Mouse (Mus musculus) kidney, embryonic 14.5 days (tissue): ENCODE measurements around the gene Ksr2. TPM values are rescaled to one million over a fixed set of nuclear protein-coding genes. Genes with fewer than 3 reads are reported as not detected.

Source experiments
- ATAC-seq: fragments of 200-750 bp; cut with Nextera tagmentation; 2 replicates; pipeline ENCODE4 v1.8.0; 2017; ENCODE audit warnings: moderate number of reproducible peaks, mild to moderate bottlenecking, moderate TSS enrichment, moderate library complexity; ENCODE audit not compliant: low FRiP score, low TSS enrichment
- H3K27ac ChIP-seq: fragments of 300-500 bp; sonication (generic); 2 replicates; pipeline ENCODE4 v1.5.1; 2014; ENCODE audit warnings: low read depth, mild to moderate bottlenecking, low read length, moderate library complexity, mixed read lengths
- H3K27me3 ChIP-seq: fragments of 300-500 bp; sonication (generic); 2 replicates; pipeline ENCODE4 v1.6.1; 2014; ENCODE audit warnings: mild to moderate bottlenecking, low read length; ENCODE audit not compliant: control insufficient read depth, insufficient read depth
- H3K36me3 ChIP-seq: fragments of 300-500 bp; sonication (generic); 2 replicates; pipeline ENCODE4 v1.6.1; 2014; ENCODE audit warnings: low read length, mixed read lengths; ENCODE audit not compliant: control insufficient read depth, insufficient read depth
- H3K4me1 ChIP-seq: fragments of 300-500 bp; sonication (generic); 2 replicates; pipeline ENCODE4 v1.6.1; 2014; ENCODE audit warnings: low read length, mixed read lengths; ENCODE audit not compliant: control insufficient read depth, insufficient read depth
- H3K4me2 ChIP-seq: fragments of 300-500 bp; sonication (generic); replicated peaks from 2 replicates; pipeline ENCODE4 v1.6.1; 2014; ENCODE audit warnings: low read depth, mild to moderate bottlenecking, low read length
- H3K4me3 ChIP-seq: fragments of 300-500 bp; sonication (generic); 2 replicates; pipeline ENCODE4 v1.5.1; 2014; ENCODE audit warnings: mild to moderate bottlenecking, low read length
- H3K9ac ChIP-seq: fragments of 300-500 bp; sonication (generic); 2 replicates; pipeline ENCODE4 v1.6.1; 2014; ENCODE audit warnings: low read depth, mild to moderate bottlenecking, low read length, moderate library complexity
- H3K9me3 ChIP-seq: fragments of 300-500 bp; sonication (generic); 2 replicates; pipeline ENCODE4 v1.6.1; 2016; ENCODE audit warnings: low read length; ENCODE audit not compliant: control insufficient read depth
- WGBS: fragments of 180-500 bp; shearing (Covaris S2); extraction: QIAGEN DNeasy Blood & Tissue Kit; methylation state at CpG from one replicate; pipeline ENCODE4 v1.1.7; 2014; 5-methylcytosine and 5-hydroxymethylcytosine counted together
- polyA plus RNA-seq: library from polyadenylated mRNA; unstranded; fragments of >200 nt; fragmentation: Nextera tagmentation; extraction: Ambion mirVana; gene quantifications from 2 replicates; pipeline ENCODE4 v1.2.1, GENCODE M21; 2014

Ksr2 gene
- polyA plus RNA-seq: 0.58 and 0.79 TPM in 2 replicates

DNA sequence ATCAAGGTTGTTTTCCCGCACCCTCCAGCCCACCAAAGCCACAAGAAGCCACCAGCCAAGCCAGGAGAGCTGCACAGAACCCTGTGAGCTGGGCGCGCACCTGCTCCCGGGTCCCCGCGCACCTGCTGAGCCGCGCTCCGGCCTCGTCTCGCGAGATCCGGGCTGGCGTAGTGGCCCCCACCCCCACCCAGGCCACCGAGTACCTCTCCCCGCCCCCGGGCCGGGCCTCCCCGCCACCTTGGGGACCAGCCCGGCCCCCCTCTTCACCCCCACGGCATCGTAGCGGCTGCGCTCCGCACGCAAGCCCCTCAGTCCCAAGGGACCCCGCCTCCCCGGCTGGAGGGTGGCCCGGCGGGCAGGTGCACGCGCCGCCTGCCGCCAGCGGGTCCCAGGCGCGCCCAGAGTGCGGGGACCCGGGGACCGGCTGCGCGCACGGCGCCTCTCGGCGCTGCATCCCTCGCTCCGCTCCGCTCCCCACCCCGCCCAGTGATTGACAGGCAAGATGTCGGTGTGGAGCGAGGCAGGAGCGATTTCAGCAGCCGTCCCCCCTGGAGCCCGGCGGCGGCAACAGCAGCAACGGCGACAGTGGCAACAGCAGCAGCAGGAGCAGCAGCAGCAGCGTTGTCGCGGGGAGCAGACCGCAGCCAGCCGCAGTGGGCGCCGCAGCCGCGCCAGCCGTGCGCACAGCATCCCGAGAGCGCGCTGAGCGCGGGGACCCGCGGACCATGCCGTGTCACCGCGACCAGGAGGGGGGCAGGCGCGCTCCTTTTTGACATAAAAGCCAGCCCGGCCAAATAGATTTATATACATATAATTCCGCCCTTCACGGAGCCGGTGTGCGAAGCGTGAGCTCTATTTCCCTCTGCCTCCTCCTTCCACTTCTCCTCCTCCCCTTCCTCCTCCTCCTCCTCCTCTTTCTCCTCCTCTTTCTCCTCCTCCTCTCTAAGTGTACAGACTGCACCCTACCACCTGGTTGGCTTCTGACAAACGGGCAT lies at the start of gene Ksr2:
TSS of gene Ksr2 (plus strand) at position 494 of the 995 bp plus-strand sequence.
- peaks cover 4% of the 10 kb centered on the region; the same call in 1 of the 2 replicates for H3K4me1 ChIP-seq
- peak; percentile 76 for ATAC-seq
- H3K9me3 ChIP-seq: no peaks in the 10 kb centered on the region
- H3K9ac ChIP-seq: peak within 1 kb of the TSS; percentile 63
- WGBS: 1% methylated on average over 69 of the region's 89 CpGs
- H3K36me3 ChIP-seq: no peaks in the 10 kb centered on the region
- H3K27ac ChIP-seq: peak within 1 kb of the TSS; percentile 51; the same call in 1 of the 2 replicates
- H3K4me3 ChIP-seq: peak within 1 kb of the TSS; percentile 67
- H3K4me2 ChIP-seq: peak within 1 kb of the TSS; percentile 96
- peaks cover 34% of the 10 kb centered on the region for H3K27me3 ChIP-seq

- Histone ChIP-seq H3K9me3 (no peaks in the 10 kb centered on the region), H3K27ac (no peak overlapping the region), H3K4me3 (no peak overlapping the region), H3K4me1 (peaks cover 36% of the 10 kb centered on the region), H3K4me2 (no peak overlapping the region), H3K27me3 (no peaks in the 10 kb centered on the region), H3K36me3 (peaks cover 57% of the 10 kb centered on the region), H3K9ac (no peak overlapping the region)
- WGBS: 84% methylated on average over 3 of the region's 3 CpGs
- ATAC-seq: no peak
These were observed 49.0 kb upstream of the Ksr2 start for GRCm38 (mm10) chr5:117364821-117365220.

DNA sequence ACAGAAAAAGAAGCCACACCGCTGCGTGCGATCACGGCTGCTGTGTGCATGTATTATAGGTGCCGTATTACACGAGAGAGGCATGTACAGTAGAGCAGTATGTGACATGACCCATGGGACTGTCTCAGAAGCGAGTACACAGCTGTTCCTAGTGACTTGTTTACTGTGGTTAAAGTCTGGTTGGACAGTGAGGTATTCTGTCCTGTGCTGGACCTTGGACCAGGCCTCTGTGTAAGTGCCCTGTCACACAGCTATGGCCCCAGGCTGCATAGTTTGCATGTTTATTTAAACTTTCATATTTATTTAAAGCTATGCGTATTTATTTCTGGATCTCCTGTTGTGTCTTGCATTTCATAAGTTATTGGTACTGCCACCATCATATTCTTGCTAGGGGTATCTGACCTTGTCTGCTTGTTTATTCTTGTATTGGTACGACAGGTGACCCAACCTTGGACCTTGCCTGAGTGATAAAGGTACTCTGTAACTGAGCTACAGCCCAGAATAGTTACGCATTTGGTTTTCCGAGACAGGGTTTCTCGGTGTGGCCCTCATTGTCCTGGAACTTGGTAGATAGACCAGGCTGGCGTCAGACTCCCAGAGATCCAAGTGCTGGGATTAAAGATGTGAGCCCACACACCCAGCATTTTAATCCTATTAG lies 47.8 kb upstream of the Ksr2 start:
- H3K27ac ChIP-seq: no peak overlapping the region
- peaks cover 67% of the 10 kb centered on the region for H3K36me3 ChIP-seq
- 92% methylated on average over 13 of the region's 13 CpGs for WGBS

GRCm38 (mm10) chr5:117367206-117367605 lies 46.6 kb upstream of the Ksr2 start:
- WGBS: 23% methylated on average over 8 of the region's 8 CpGs
- H3K4me3 ChIP-seq: no peak overlapping the region

More for the DNA sequence above, 47.8 kb upstream of the Ksr2 start:
- ATAC-seq: no peak
- Histone ChIP-seq H3K27me3 (no peaks in the 10 kb centered on the region), H3K4me2 (no peak overlapping the region), H3K4me1 (peaks cover 24% of the 10 kb centered on the region), H3K9me3 (no peaks in the 10 kb centered on the region), H3K9ac (no peak overlapping the region), H3K4me3 (no peak overlapping the region)

DNA sequence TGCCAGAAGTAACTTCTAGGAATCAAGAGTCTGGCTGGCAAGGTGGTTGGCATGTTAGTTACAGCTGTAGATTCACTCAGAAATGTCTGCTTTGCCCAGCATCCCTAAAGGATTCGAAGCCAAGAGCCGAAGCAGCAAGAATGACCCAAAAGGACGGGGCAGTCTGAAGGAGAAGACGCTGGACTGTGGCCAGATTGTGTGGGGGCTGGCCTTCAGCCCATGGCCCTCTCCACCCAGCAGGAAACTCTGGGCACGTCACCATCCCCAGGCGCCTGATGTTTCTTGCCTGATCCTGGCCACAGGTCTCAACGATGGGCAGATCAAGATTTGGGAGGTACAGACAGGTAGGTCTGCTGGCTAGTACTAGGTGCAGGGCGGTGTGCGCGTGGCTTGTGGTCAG lies 43.2 kb upstream of the Ksr2 start:
- no peak overlapping the region for H3K9ac ChIP-seq
- ATAC-seq: no peak
- no peak overlapping the region for H3K4me3 ChIP-seq
- no peaks in the 10 kb centered on the region for H3K4me1 ChIP-seq
- H3K27me3 ChIP-seq: no peaks in the 10 kb centered on the region
- WGBS: 90% methylated on average over 10 of the region's 10 CpGs
- no peaks in the 10 kb centered on the region for H3K9me3 ChIP-seq
- H3K36me3 ChIP-seq: peaks cover 81% of the 10 kb centered on the region
- H3K27ac ChIP-seq: no peak overlapping the region
- H3K4me2 ChIP-seq: no peak overlapping the region

More at GRCm38 (mm10) chr5:117367206-117367605, 46.6 kb upstream of the Ksr2 start:
- peaks cover 12% of the 10 kb centered on the region; the same call in 1 of the 2 replicates for H3K4me1 ChIP-seq
- H3K27me3 ChIP-seq: no peaks in the 10 kb centered on the region
- no peak overlapping the region for H3K4me2 ChIP-seq
- H3K9ac ChIP-seq: no peak overlapping the region
- peaks cover 78% of the 10 kb centered on the region for H3K36me3 ChIP-seq
- no peaks in the 10 kb centered on the region for H3K9me3 ChIP-seq
- H3K27ac ChIP-seq: no peak overlapping the region
- no peak for ATAC-seq

DNA sequence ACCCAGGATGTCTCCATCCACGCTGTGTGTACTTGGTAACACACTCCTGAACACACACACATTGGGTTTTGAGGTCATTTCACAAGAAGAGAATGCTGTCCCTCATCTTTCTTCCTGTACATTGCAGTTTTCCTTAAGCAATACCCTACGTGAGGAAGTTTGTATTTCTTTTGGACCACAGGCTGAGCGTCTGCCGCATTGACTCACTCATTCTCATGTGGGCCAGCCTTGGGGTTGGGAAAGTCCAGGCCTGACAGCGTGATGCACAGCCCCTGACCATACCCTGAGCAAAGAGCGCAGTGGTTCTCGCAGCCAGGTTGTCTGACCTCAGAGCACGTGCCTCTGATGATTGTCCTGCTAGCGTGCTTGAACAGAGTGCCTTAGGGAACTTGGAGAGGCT lies 40.4 kb upstream of the Ksr2 start:
- H3K4me2 ChIP-seq: no peak overlapping the region
- ATAC-seq: no peak

GRCm38 (mm10) chr5:117374372-117375049 lies 39.3 kb upstream of the Ksr2 start:
- no peak overlapping the region for H3K27ac ChIP-seq
- no peak overlapping the region for H3K9ac ChIP-seq
- no peak for ATAC-seq

More for the DNA sequence above, 40.4 kb upstream of the Ksr2 start:
- H3K36me3 ChIP-seq: peaks cover 76% of the 10 kb centered on the region
- H3K27me3 ChIP-seq: no peaks in the 10 kb centered on the region
- H3K9ac ChIP-seq: no peak overlapping the region
- H3K4me3 ChIP-seq: no peak overlapping the region
- no peak overlapping the region for H3K27ac ChIP-seq
- H3K9me3 ChIP-seq: no peaks in the 10 kb centered on the region
- WGBS: 91% methylated on average over 9 of the region's 9 CpGs
- no peaks in the 10 kb centered on the region for H3K4me1 ChIP-seq

GRCm38 (mm10) chr5:117376331-117376761 lies 37.5 kb upstream of the Ksr2 start:
- peaks cover 77% of the 10 kb centered on the region for H3K36me3 ChIP-seq
- H3K27ac ChIP-seq: no peak overlapping the region
- H3K4me1 ChIP-seq: no peaks in the 10 kb centered on the region
- H3K9me3 ChIP-seq: no peaks in the 10 kb centered on the region
- H3K4me2 ChIP-seq: no peak overlapping the region
- no peak overlapping the region for H3K4me3 ChIP-seq
- H3K9ac ChIP-seq: no peak overlapping the region
- H3K27me3 ChIP-seq: no peaks in the 10 kb centered on the region
- ATAC-seq: no peak
- WGBS: 81% methylated on average over 11 of the region's 11 CpGs

More at GRCm38 (mm10) chr5:117374372-117375049, 39.3 kb upstream of the Ksr2 start:
- H3K36me3 ChIP-seq: peaks cover 76% of the 10 kb centered on the region
- no peaks in the 10 kb centered on the region for H3K27me3 ChIP-seq
- H3K4me1 ChIP-seq: no peaks in the 10 kb centered on the region
- no peak overlapping the region for H3K4me2 ChIP-seq
- H3K9me3 ChIP-seq: no peaks in the 10 kb centered on the region
- no peak overlapping the region for H3K4me3 ChIP-seq
- 90% methylated on average over 7 of the region's 7 CpGs for WGBS
